Mouse (Mus musculus) adrenal gland, adult 2 months (tissue): ENCODE data around the gene Slc6a21. TPM values are rescaled to one million over a fixed set of nuclear protein-coding genes. Genes with fewer than 3 reads are reported as not detected.

Experiments used
- DNase-seq: peaks from one replicate; pipeline ENCODE4 v3.0.0; 2021
- polyA plus RNA-seq: library from polyadenylated mRNA; depleted of rRNA; stranded (reverse); fragments of >200 nt; gene quantifications from 2 replicates; pipeline ENCODE4 v1.2.3, GENCODE M21; 2012
- total RNA-seq, 2 experiments: library from RNA; stranded (reverse); gene quantifications; 2 replicates each; pipeline ENCODE4 v1.2.3; 2021

The Slc6a21 gene
- total and polyA plus RNA-seq, 3 experiments, result not detected

DNA sequence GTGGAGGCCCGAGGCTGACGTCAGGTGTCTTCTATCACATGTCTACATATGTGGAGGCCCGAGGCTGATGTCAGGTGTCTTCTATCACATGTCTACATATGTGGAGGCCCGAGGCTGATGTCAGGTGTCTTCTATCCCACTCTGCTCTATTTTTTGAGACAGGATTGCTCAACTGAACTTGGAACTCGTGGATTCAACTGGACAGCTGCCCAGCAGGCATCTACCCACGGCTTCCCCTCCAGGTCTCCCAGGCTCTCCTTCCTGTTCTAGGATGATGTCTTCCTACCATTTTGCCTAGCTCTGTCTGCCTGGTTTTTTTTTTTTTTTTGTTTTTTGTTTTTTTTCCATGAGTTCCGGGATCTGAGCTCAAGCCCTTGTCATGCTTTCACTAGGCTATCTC, 21.5 kb upstream of the Slc6a21 start:
- peak; percentile 34 for DNase-seq

DNA sequence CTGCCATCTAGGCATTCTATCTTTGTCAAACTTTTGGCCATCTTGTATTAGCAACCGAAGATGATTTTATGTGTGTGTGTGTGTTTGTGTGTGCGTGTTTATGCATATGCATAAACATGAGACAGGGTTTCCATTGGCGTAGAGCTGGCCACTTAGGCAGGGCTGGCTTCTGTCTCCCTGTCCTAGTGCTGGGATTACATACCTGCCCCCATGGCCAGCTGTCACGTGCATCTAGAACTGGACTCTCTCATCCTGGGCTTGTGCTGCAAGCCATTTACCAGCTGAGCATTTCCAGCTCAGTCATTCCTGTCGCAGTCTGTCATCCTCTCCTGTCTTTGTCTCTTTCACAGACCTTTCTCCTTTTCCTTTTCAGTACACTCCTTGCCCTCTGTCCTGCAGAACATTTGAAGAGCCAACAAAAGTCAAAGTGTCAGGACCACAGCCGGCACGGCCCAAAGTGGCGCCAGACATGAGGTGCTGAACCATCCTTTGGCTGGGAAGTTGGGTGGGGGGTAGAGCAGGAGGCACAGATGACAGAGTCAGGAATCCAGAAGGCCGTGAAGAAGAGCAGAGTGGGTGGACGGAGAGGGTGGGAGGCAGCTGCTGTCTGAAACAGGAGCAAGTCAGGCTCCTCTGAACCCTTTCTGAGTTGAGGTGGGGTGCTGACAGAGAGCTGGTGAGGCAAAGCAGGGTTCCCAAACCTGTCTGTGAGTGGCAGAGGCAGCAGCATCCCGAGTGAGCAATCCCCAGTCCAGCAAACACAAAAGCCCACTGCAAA, 20.1 kb upstream of the Slc6a21 start:
- DNase-seq, result no peak

DNA sequence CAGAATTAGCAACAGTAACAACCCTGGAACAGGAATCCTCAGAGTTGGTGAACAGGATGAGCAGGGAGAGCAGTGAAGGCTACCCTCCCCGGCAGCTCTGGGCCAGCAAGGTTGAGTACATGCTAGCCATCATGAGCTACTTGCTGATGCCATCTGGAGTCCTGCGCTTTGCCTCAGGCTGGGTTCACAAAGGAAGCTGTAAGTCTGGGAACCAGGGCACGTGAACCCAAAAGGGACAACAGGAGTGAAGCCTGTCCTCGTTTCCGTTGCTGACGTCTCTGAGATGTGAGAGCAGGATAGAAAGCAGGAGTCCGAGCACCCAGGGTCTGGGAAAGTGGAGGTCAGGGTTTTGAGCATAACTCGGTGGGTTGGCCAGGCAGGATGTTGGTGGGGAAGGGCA, 18.0 kb upstream of the Slc6a21 start:
- DNase-seq, result no peak

DNA sequence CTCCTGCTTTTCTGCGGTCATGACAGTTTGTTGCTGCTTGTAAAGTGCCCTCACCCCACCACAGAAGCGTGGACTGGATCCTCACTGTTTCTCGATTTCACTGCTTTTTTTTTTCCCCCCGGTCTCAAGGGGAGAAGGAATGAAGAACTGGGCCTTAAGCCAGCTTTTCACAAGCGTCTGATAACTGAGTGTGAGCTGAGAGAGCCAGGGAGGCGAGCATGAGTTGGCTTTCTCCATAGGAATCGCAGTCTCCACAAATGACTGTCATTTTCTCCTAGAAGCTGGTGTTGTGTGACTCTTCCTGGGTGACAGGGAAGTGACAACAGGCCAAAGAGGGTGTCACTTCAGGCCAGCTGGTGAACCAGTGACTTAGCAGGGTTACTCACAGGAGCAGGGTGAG, 15.0 kb upstream of the Slc6a21 start:
- no peak for DNase-seq

DNA sequence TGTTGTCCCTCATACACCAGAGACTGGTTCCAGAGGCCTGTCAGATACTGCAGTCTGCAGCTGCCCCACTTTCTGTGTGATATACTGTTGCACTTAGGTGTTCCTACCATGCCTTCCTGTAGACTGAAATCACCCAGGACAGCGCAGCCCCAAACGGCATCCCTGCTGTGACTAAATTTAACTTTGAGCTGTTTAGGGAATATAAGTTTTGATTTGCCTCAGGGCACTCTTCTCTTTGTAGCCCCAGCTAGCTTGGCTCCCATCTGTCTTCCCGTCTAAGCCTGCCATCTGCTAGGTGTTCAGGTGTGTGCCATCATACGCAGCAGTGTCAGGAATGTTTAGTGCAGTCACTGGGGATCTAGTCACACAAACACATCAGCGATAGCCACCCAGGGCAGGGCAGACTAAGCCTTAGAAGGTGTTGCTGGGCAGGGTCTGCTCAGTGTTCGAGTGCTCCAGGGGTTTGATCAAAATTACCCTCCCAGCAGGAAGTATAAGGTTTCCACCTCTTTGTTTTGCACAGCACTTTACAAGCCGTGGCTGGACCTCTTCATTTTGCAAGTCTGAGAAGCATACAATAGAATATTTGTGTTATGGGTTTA, 14.2 kb upstream of the Slc6a21 start:
- DNase-seq, result no peak

DNA sequence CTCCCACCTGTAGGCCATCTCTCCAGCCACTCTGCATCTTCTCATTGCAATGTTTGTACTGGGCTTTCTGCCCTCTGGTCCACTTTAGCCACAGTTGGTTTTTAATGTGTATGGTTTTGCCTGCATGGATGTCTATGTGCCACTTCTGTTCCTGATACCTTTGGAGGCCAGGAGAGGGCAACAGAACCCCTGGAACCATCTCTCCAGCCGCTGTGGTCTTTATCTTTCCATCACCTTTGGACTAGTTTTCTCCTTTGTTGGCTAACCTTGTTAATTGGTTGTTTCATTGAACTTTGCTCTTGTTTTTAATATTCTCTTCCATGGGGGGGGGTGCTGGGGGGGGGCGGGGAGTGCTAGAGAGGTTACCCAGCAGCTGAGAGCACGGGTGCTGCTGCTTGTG, 13.0 kb upstream of the Slc6a21 start:
- no peak for DNase-seq

DNA sequence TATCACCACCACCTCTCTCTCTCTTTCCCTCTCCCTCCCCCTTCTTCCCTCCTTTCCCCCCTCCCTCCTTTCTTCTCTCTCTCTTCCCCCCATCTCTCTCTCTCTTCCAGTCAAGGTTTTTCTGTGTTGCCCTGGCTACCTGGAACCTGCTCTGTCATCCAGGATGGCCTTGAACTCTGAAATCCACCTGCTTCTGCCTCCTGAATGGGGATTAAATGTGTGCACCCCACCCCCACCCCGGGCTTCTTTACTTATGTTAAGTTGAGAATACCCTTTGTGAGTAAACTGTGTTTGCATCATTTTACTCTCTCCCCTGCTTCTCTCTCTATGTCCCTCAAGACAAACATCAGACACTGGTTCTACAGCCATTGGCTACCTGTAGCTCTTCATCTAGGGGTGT, 11.8 kb upstream of the Slc6a21 start:
- DNase-seq, result no peak

DNA sequence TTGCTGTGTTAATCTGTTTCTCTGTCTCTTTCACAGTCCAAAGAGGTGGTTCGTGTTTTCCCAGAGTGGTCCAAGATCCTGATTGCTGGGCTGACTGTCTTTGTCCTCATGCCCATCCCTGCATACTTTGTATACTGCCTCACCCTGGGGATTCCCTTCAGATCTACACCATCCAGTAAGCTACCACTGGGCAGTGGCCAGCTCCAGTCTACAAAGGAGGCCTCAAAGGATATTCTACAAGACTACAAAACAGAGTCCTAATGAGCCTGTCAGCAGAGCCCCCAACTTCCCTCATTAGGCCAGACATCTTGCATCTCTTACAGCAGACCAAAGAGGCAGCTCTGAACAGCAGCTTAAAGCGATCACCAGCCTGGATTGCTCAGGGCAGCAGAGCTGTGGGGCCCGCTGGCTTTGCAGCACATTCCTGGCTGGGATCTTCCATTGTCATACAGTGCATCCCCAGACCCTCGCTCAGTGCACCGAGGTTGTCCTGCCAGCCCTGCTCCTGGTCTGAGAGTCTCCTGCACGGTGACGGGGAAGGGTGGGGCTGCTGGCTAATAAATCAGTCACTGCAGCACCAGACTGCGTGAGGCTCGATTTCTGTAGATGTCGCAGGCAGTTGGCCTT, 4.4 kb upstream of the Slc6a21 start:
- DNase-seq, result no peak

DNA sequence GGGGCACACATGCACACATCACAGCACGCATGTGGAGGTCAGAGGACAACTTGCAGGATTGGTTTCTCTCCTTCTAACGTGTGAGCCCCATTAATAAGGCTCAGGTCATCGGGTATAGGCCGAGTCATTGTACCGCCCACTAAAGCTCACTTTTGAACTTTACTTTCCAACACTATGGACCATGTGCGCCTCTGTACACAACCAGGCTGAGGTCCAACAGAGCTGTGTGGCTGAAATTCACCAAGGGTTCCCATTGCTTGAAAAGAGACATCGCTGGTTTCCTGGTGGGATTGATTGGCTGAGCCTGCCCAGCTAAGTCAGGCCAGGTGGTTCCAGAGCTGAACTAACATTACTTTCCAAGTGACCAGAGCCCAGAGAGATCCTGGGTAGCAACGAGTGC, 3.6 kb upstream of the Slc6a21 start:
- DNase-seq, result no peak

DNA sequence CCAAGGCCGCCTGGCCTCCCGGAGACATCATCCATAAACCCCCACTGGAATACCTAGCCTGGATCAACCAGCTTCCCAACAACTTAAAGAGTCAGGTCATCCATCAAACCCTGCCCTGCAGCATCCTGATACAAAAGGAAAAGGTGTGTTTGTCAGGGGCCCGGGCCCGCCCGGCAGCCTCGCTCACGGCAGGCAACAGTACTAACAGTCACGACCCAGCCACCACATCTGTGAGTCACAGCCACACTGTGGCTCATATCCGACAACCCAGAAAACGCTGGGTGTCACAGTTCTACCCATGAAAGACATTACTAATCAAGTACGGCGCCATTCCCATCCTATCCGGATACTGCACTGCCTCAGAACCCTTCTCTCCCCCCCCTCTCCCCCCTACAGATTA, 9.2 kb downstream of the Slc6a21 start:
- DNase-seq, result no peak

DNA sequence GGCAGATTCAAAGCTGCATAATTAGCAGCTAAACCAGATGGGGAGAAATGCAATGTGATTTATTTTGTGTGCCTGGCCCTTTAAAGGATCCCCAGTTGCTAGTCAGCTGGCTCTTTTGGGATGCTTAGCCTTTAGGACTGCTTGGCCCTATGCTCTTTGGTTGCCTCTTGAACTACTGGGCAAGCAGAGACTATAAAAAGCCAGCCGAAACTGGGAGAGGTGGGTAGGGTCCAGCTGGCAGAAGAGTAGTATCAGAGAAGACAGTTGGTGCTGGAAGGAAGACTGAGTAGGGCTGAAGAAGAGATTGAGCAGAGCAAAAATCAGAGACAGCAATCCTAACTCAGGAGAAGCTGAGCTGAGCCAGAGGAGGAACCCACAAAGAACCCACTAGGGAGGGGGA, 19.3 kb downstream of the Slc6a21 start:
- DNase-seq, result peak; percentile 17

DNA sequence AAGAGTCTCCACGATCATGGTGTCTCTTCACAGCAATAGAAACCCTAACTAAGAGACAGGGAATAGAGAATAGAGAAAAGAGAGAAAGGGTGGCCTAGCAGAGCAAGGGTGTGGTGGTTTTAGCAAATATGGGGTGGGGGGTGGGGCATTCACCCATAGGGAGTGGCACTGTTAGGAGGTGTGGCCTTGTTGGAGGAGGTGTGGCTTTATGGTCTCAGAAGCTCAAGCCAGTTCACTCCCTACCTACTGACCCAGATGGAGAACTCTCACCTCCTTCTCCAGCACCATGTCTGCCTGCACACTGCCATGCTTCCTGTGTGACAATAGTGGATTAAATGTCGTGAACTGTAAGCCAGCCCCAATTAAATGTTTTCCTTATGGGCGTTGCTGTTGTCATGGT, 20.2 kb downstream of the Slc6a21 start:
- DNase-seq, result no peak

DNA sequence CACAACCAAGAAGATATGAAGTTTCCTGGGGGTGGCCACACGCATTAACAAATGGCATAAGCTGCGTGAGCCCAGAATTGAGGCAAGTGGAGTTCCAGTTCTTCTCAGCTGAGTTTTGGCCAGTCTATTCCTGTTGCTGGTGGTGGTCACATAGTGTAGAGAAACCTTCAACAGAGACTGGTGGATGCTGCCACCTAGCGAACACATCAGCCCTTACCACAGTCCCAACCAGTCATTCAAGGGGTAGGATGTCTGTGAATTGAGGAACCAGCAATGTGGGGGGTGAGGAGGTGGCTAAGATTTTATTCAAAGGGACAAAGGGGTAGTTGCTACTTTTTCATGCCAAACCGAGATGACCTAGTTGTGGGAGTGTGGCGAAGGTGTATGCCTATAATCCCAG, 22.4 kb downstream of the Slc6a21 start:
- DNase-seq, result peak; percentile 15

DNA sequence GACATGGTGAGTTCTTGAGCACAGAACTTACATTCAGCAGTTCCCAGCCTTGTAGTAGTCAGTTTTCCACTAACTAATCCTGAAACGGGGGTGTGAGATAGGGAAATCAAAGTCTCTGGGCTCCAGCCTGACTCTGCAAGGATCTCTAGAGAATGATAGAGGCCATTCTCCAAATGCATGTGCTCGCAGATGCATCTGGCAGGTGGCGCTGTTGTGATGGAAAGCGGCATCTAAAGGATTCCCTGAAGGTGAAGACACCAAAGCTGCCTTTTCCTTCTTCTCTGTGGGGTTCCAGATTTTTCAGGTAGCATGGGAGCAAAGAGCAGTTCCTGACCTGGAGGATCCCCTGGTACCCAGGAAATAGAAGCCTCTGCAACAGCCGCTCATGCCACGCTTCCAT, 23.0 kb downstream of the Slc6a21 start:
- DNase-seq, result peak; percentile 65

DNA sequence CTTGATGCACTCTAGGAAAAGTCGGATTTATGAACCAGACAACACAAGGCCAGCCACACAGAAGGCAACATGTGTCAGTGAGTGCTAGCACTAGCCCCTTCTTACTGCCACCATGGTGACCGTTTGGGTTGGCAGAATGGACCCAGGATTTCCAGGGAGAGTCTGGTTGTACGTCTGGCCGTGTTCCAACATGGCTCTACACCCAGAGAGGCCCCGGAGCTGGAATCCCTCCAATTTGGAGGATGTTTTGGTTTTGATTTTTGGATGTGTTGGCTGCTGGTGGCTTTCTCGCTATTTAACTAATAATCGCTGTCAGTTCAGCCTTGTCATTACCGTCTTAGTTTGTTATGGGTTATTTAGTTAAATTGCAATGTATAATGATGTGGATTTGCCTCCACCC, 25.3 kb downstream of the Slc6a21 start:
- DNase-seq, result no peak

DNA sequence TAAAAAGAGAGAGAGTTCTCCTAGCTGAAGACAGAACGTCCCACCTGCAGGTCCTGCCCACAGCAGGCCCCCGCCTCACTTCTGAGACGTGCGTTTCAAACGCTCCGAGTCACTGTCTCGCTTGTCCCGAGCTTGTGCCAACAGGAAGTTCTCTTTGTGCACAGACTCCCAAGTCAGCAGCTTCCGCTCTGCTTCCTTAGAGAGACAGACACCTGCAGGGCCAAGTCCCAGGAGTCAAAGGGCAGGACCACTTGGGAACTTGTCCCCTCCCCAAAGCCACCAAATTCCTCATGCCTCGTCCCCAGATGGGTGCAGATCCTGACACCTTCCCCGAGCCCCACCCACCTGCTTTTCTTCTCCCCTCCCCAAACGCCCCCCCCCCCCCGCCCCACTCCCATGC, 27.6 kb downstream of the Slc6a21 start:
- DNase-seq, result no peak

DNA sequence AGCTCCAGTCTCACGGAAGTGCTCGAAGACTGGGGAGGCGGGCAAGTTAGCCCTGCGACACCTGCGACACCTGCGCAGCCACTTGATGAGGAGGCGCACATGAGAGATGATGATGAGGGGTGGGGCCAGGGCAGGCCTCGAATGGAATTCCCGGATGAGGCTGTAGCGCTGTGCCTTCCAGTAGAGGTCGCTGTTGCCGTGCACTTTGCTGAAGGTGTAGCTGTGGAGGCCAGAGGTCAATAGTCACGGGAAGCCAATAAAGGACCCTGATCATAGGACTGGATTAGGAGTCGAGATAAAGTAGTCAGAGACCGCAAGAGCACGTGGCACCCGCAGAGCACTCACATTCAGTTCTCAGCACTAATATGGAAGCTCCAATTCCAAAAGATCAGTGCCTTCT, 28.0 kb downstream of the Slc6a21 start:
- DNase-seq, result peak; percentile 54

DNA sequence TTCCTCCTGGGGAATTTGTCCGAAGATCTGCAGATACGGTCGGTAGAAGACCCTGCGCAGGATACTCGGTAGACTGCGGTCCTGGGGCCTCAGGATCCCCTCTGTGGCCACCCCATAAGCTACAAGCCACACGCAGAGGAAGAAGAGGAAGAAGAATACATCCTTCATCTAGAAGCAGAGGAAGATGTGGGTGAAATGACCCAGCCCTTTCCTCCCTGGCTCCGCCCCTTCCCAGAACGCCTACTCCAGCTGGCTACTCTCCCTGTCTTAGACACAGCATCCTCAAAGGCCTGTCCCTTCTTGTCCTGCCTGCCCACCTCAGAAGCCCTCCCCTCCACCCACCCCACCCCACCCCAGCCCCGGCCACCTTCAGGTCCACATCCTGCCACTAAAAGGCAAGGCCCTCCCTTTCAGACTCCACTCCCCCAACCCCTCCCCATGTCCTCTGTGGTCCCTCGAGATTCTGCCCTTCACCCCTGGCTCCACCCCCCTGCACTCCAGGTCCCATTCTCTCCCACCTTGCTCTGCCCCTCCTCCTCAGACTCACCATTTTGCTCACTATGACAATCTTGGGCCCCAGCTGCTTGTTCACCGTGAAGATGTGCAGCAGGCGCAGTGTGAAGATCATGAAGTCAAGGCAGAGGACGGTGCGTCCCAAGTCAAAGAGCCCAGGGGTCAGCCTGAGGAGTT, 31.4 kb downstream of the Slc6a21 start:
- DNase-seq, result no peak

DNA sequence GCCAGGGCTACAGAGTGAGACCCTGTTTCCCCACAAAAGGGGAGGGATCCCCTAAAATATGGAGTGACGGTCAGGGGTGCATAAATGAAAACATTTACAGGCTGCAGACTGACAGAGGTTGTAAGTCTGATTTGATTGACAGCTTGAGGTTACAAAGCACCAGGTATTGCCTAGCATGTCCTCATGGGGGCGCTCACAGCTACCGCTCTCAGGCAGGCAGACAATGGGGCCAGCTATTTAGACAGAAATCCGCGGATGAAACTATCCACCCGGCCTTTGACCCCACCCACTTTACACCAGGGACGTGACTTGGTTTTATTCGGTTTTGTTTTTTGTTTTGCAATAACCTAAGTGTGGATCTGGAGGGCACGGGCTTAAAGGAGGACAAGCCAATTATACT, 32.1 kb downstream of the Slc6a21 start:
- peak; percentile 33 for DNase-seq

DNA sequence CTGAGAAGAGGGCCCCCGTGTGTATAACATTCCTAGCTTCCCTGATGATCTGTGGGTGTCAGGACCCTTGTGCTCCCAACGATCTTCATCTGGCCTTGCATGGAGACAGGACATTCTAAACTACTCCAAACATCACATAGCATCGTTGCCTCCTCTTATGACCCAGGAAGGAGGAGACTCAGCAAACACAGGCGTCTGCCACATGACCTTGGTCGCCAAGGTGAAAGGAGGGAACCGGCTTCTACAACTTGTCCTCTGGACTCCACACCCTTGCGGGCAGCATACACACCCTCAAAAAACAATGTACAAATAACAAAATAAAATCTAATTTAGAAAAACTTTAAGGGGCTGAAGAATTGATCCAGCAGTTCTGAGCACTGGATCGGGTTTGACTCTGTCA, 34.7 kb downstream of the Slc6a21 start:
- peak; percentile 17 for DNase-seq

DNA sequence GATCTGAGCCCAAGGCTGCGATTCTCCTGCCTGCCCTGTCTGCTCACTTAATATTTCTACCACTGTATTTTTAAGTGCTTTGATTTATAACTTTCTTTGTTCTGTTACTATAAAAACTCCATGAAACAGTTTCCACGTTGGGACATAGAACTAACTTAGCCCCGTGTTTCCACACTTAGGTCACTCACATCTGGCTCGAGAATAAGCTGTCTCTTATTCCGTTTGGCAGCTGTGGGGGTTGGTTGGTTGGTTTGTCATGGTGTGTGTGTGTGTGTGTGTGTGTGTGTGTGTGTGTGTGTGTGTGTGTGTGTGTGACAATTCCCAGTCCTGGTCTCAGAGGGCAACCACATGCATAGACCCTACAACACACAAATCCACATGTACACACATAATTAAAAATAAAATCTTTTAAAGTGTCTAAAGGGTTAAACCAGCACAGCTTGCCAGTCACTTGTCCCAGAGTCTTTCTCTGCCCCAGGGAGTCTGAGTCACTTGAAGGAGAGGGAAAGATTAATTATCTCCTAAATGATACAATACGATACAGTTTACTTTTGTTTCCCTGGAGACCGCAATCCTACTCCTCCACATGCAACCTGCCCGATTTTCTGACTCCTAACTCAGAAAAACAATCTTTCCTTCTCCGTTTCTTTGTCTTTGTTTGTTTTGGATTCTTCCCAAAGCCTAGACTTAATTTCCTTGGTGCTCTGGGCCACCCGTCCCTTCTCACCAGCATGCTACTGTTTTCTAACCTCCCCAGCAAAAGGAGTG, 35.6 kb downstream of the Slc6a21 start:
- DNase-seq, result no peak

DNA sequence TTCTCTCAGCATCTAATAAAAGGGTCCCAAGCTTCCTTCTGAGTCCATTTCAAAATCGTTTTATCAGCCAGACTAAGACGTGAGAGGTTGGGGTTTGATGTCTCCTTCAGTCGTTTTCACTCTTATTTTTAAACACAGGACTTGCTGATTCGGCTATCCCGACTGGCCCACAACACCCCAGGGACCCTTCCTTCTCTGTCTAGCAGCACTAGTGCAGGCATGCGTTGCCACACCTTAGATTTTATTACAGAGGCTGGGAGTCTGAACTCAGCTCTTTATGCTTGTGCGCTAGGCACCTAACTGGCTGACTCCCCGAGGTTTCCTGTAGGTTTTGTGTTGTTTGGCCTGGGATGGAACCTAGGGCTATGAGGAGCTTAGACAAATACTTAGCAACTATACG, 36.2 kb downstream of the Slc6a21 start:
- DNase-seq, result no peak
